Comparison of ENCODE assay signal across 8 mouse cellular contexts in genomic region chr4:148644157-148644511, GRCm38 (mm10). TPM values are rescaled to one million over a fixed set of nuclear protein-coding genes. Genes with fewer than 3 reads are reported as not detected.
A peak's percentile ranks its signal among the peaks of the same experiment; 100 is the strongest.
DNase-seq lines count a peak whose midpoint lies in the region; ATAC-seq and TF ChIP-seq lines count a peak whose summit lies in the region.

No protein-coding gene starts in this region.

- H3K27ac ChIP-seq in hindbrain, embryonic 12.5 days = no peak overlapping the region
- no peak overlapping the region for H3K27ac ChIP-seq in left cerebral cortex, adult 2 months
- 0 out of 2 replicates have a peak overlapping the region, but pooled peaks have one; percentile 2 for H3K27ac ChIP-seq in small intestine, adult 2 months (ENCODE audit: insufficient read depth, low read depth, low read length)

- 7% methylated on average over 9 of the region's 9 CpGs for WGBS in hindbrain, embryonic 12.5 days
- WGBS in small intestine, adult 2 months = 5% methylated on average over 9 of the region's 9 CpGs

- no peak for ATAC-seq in hindbrain, embryonic 12.5 days (ENCODE audit: low FRiP score)

- peak; percentile 63 for DNase-seq in gastrocnemius, adult 18-20 months (ENCODE audit: low spot score)
- DNase-seq in gastrocnemius, postnatal 25 days = no peak
- DNase-seq in c-Kit-positive CD71-positive TER-119-negative erythroid progenitor cells, embryonic 14.5 days (ENCODE audit: low read depth) = peak; percentile 71
- peak; percentile 3 for DNase-seq in fibroblast of lung, adult 2 months (ENCODE audit: low read depth)
- DNase-seq in left cerebral cortex, adult 2 months (ENCODE audit: extremely low spot score in 1 of 2, low spot score in 2 of 2) = peak; percentile 62 to 63

- H3K4me1 ChIP-seq in hindbrain, embryonic 12.5 days = peaks cover 4% of the 10 kb centered on the region; the same call in 1 of the 2 replicates
- H3K4me1 ChIP-seq in megakaryocyte, embryonic 14.5 days = peaks cover 28% of the 10 kb centered on the region
- H3K4me1 ChIP-seq in small intestine, adult 2 months (ENCODE audit: control insufficient read depth, insufficient read depth, insufficient read length, low read length) = peaks cover 13% of the 10 kb centered on the region

- H3K9ac ChIP-seq in hindbrain, embryonic 12.5 days = no peak overlapping the region

- no peaks in the 10 kb centered on the region for H3K9me3 ChIP-seq in hindbrain, embryonic 12.5 days (replicated peaks)
- H3K9me3 ChIP-seq in megakaryocyte, embryonic 14.5 days = no peaks in the 10 kb centered on the region

- peak; percentile 88 for TF ChIP-seq CTCF in left cerebral cortex, adult 2 months (IDR thresholded peaks at IDR 0.05)
- TF ChIP-seq CTCF in small intestine, adult 2 months (IDR thresholded peaks at IDR 0.05; ENCODE audit: extremely low read depth, insufficient read length, insufficient replicate concordance, low read depth, low read length) = peak; percentile 93; the same call in 1 of the 2 replicates

- no peak for TF ChIP-seq POLR2A in small intestine, adult 2 months (IDR thresholded peaks at IDR 0.05; ENCODE audit: low read depth, low read length)

- H3K4me3 ChIP-seq in hindbrain, embryonic 12.5 days = no peak overlapping the region
- peak overlapping the region; percentile 26; the same call in 1 of the 2 replicates for H3K4me3 ChIP-seq in left cerebral cortex, adult 2 months
- peak overlapping the region; percentile 91 for H3K4me3 ChIP-seq in megakaryocyte, embryonic 14.5 days (replicated peaks)
- peak overlapping the region; percentile 33 for H3K4me3 ChIP-seq in small intestine, adult 2 months (ENCODE audit: low read depth, low read length)

- no peaks in the 10 kb centered on the region for H3K36me3 ChIP-seq in hindbrain, embryonic 12.5 days
- H3K36me3 ChIP-seq in megakaryocyte, embryonic 14.5 days (replicated peaks; ENCODE audit: low read length) = no peaks in the 10 kb centered on the region
- H3K36me3 ChIP-seq in small intestine, adult 2 months (ENCODE audit: control insufficient read depth, insufficient read depth, low read length) = no peaks in the 10 kb centered on the region

- H3K4me2 ChIP-seq in hindbrain, embryonic 12.5 days (replicated peaks) = peak overlapping the region; percentile 33

- intact Hi-C loops in left cerebral cortex, adult 2 months (cut with DNase I) = no loop called here

- H3K27me3 ChIP-seq in hindbrain, embryonic 12.5 days = no peaks in the 10 kb centered on the region
- peaks cover 2% of the 10 kb centered on the region for H3K27me3 ChIP-seq in megakaryocyte, embryonic 14.5 days (replicated peaks)
- no peaks in the 10 kb centered on the region for H3K27me3 ChIP-seq in small intestine, adult 2 months (ENCODE audit: control insufficient read depth, insufficient read depth, low read length)

RNA-seq across cellular contexts. Expression of gene Gm572, which starts 1.0 kb away (rescaled TPM):
- total RNA-seq in gastrocnemius, adult 18-20 months (2021) = 1 to 10 TPM; 5.8 to 6.3 TPM
- 1 to 10 TPM; 5.2 to 5.3 TPM for total RNA-seq in gastrocnemius, postnatal 25 days (2021)
- polyA plus RNA-seq in hindbrain, embryonic 12.5 days (2016; fragmentation: Nextera tagmentation; extraction: Ambion mirVana) = not detected in 2 replicates
- total RNA-seq in left cerebral cortex, adult 2 months (2021) = not detected
- polyA plus RNA-seq in megakaryocyte, embryonic 14.5 days (2012; ENCODE audit: insufficient read depth, low replicate concordance) = not detected in 2 replicates
- polyA plus RNA-seq in small intestine, adult 2 months (2012; rRNA removed) = 0.08 TPM in 1 of 2 replicates, not detected in the other

RNA-seq across cellular contexts. Expression of gene Tardbp, which starts 17.3 kb away (rescaled TPM):
- total RNA-seq in gastrocnemius, adult 18-20 months (2021) = 100 to 1,000 TPM; 112 to 130 TPM
- total RNA-seq in gastrocnemius, postnatal 25 days (2021) = 100 to 1,000 TPM; 105 to 113 TPM
- 333 and 353 TPM in 2 replicates for polyA plus RNA-seq in hindbrain, embryonic 12.5 days (2016; fragmentation: Nextera tagmentation; extraction: Ambion mirVana)
- 100 to 1,000 TPM; 198 to 208 TPM for total RNA-seq in left cerebral cortex, adult 2 months (2021)
- polyA plus RNA-seq in megakaryocyte, embryonic 14.5 days (2012; ENCODE audit: insufficient read depth, low replicate concordance) = 18.5 TPM in 1 of 2 replicates, not detected in the other
- polyA plus RNA-seq in small intestine, adult 2 months (2012; rRNA removed) = 6.7 and 7.7 TPM in 2 replicates

RNA-seq across cellular contexts. Expression of gene Masp2, which starts 41.8 kb away (rescaled TPM):
- total RNA-seq in gastrocnemius, adult 18-20 months (2021) = under 1 TPM; 0.16 to 0.64 TPM
- total RNA-seq in gastrocnemius, postnatal 25 days (2021) = under 1 TPM; 0.51 to 0.61 TPM
- 0.44 and 0.45 TPM in 2 replicates for polyA plus RNA-seq in hindbrain, embryonic 12.5 days (2016; fragmentation: Nextera tagmentation; extraction: Ambion mirVana)
- 1 to 10 TPM; 4.1 to 4.7 TPM for total RNA-seq in left cerebral cortex, adult 2 months (2021)
- polyA plus RNA-seq in megakaryocyte, embryonic 14.5 days (2012; ENCODE audit: insufficient read depth, low replicate concordance) = not detected in 2 replicates
- polyA plus RNA-seq in small intestine, adult 2 months (2012; rRNA removed) = 0.16 and 1.7 TPM in 2 replicates

RNA-seq across cellular contexts. Expression of gene Srm, which starts 52.8 kb away (rescaled TPM):
- 1 to 10 TPM; 8.7 to 9.5 TPM for total RNA-seq in gastrocnemius, adult 18-20 months (2021)
- 10 to 100 TPM; 12.4 to 14.7 TPM for total RNA-seq in gastrocnemius, postnatal 25 days (2021)
- polyA plus RNA-seq in hindbrain, embryonic 12.5 days (2016; fragmentation: Nextera tagmentation; extraction: Ambion mirVana) = 143 and 148 TPM in 2 replicates
- 10 to 100 TPM; 77.2 to 77.4 TPM for total RNA-seq in left cerebral cortex, adult 2 months (2021)
- polyA plus RNA-seq in megakaryocyte, embryonic 14.5 days (2012; ENCODE audit: insufficient read depth, low replicate concordance) = 215 and 385 TPM in 2 replicates
- polyA plus RNA-seq in small intestine, adult 2 months (2012; rRNA removed) = 42.6 and 44.5 TPM in 2 replicates

Comparison
In these comparisons a context has a peak if more than half of its experiments do, and no peak if none do; other contexts are left out.
1. RNA of gene Gm572, which starts 1.0 kb away (total RNA-seq): 5.8 to 6.3 TPM in gastrocnemius, adult 18-20 months and 5.2 to 5.3 TPM in gastrocnemius, postnatal 25 days; not detected in left cerebral cortex, adult 2 months; every median in the first group is over 4 times any median in the second.